Mouse (Mus musculus) small intestine, adult 2 months (tissue): ENCODE data around the gene Sphk2. TPM values are rescaled to one million over a fixed set of nuclear protein-coding genes. Genes with fewer than 3 reads are reported as not detected.

Source experiments
- H3K27ac ChIP-seq: fragments of 200-500 bp; 2 replicates; pipeline ENCODE4 v1.5.1; 2012; ENCODE audit warnings: low read depth, low read length, control low read depth, inconsistent platforms; ENCODE audit not compliant: insufficient read depth
- H3K27me3 ChIP-seq: fragments of 200-500 bp; 2 replicates; pipeline ENCODE4 v1.6.1; 2012; ENCODE audit warnings: mild to moderate bottlenecking, moderate library complexity, low read length, inconsistent platforms; ENCODE audit not compliant: control insufficient read depth, insufficient read depth
- H3K36me3 ChIP-seq: fragments of 200-500 bp; 2 replicates; pipeline ENCODE4 v1.6.1; 2012; ENCODE audit warnings: mild to moderate bottlenecking, low read length, control low read depth, inconsistent platforms; ENCODE audit not compliant: control insufficient read depth, insufficient read depth
- H3K4me1 ChIP-seq: fragments of 200-500 bp; 2 replicates; pipeline ENCODE4 v1.6.1; 2012; ENCODE audit warnings: low read length, inconsistent platforms, mixed read lengths; ENCODE audit not compliant: control insufficient read depth, insufficient read depth, insufficient read length
- H3K4me3 ChIP-seq: fragments of 200-500 bp; 2 replicates; pipeline ENCODE4 v1.5.1; 2012; ENCODE audit warnings: low read depth, mild to moderate bottlenecking, control low read depth, inconsistent platforms, low read length, moderate library complexity
- CTCF ChIP-seq: fragments of 200-500 bp; IDR thresholded peaks from 2 replicates; pipeline ENCODE4 v1.5.1; 2012; ENCODE audit warnings: low read depth, mild to moderate bottlenecking, control low read depth, inconsistent platforms, low read length, moderate library complexity, mixed read lengths; ENCODE audit not compliant: insufficient replicate concordance, insufficient read length; ENCODE audit errors: extremely low read depth
- POLR2A ChIP-seq: fragments of 200-500 bp; IDR thresholded peaks from 2 replicates; pipeline ENCODE4 v1.6.1; 2012; ENCODE audit warnings: low read depth, mild to moderate bottlenecking, control low read depth, inconsistent platforms, low read length, moderate library complexity
- WGBS: fragments of 180-500 bp; shearing (Covaris S2); methylation state at CpG from one replicate; pipeline ENCODE4 v1.1.7; 2018; 5-methylcytosine and 5-hydroxymethylcytosine counted together
- polyA plus RNA-seq: library from polyadenylated mRNA; depleted of rRNA; stranded (reverse); fragments of >200 nt; gene quantifications from 2 replicates; pipeline ENCODE4 v1.2.3, GENCODE M21; 2012; rRNA removed

The Sphk2 gene
- polyA plus RNA-seq, 1 experiment = 164 TPM

DNA sequence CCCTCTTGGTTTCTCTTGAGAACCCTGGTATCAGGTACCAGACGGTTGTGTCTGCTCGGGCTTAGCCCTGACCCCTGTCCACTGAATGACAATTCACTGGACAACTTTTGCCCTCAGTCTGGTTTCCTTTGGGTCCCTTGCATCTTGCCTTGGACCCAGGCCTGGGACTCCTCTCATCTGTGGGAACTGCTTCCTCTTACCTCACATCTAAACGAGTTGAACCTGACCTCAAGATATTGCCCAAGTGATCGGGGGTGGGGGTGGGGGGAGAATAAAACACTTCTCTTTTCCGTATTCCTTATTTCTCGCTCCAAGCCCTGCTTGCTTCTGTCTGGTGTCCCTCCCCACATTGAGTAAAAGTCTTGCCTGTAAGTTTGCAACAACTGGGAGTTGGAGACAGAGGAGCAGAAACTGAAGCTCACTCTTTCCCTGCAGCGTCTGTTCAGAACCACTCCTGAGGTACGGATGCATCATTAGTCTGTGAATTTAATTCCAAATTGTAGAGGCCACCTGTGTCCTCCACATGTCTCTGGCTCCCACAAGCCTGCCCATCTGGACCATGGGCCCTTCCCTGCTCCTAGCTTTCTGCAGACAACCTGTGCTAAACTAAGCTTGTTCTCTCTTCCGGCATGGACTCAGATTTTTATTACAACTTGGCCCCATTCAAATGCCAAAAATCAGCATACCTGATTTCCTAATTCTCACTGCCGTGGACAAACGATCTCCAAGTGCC lies 56.9 kb downstream of the Sphk2 start:
- Histone ChIP-seq H3K4me1 (no peaks in the 10 kb centered on the region), H3K27ac (no peak overlapping the region), H3K4me3 (no peak overlapping the region), H3K27me3 (peaks cover 40% of the 10 kb centered on the region), H3K36me3 (no peaks in the 10 kb centered on the region)
- 77% methylated on average over 11 of the region's 11 CpGs for whole genome bisulfite sequencing
- no peak for TF ChIP-seq CTCF
- TF ChIP-seq POLR2A = no peak

Other genes starting within 250 kb of the Sphk2 start
- gene Tulp2, start 236.1 kb downstream of the Sphk2 start, polyA plus RNA-seq = 0.09 TPM in 1 of 2 replicates, not detected in the other
- 0.23 TPM in 1 of 2 replicates, not detected in the other for gene Gm45808, start 231.2 kb downstream of the Sphk2 start, polyA plus RNA-seq
- 0.34 and 0.41 TPM in 2 replicates for gene Dhdh, start 229.2 kb downstream of the Sphk2 start, polyA plus RNA-seq
- 143 and 456 TPM in 2 replicates for gene Nucb1, start 207.6 kb downstream of the Sphk2 start, polyA plus RNA-seq
- 15.3 and 15.9 TPM in 2 replicates for gene Ppp1r15a, start 191.7 kb downstream of the Sphk2 start, polyA plus RNA-seq
- 4.7 and 4.9 TPM in 2 replicates for gene Plekha4, start 191.7 kb downstream of the Sphk2 start, polyA plus RNA-seq
- gene Hsd17b14, start 163.1 kb downstream of the Sphk2 start, polyA plus RNA-seq = 0.20 and 0.25 TPM in 2 replicates
- gene Bcat2, start 147.8 kb downstream of the Sphk2 start, polyA plus RNA-seq = 26.3 and 41.8 TPM in 2 replicates
- 0.29 and 4.2 TPM in 2 replicates for gene Fgf21, start 102.5 kb downstream of the Sphk2 start, polyA plus RNA-seq
- gene Fut1, start 100.7 kb downstream of the Sphk2 start, polyA plus RNA-seq = 1.7 and 2.5 TPM in 2 replicates
- 0.24 and 0.25 TPM in 2 replicates for gene Izumo1, start 96.2 kb downstream of the Sphk2 start, polyA plus RNA-seq
- gene Rasip1, start 90.5 kb downstream of the Sphk2 start, polyA plus RNA-seq = 7.2 and 11.6 TPM in 2 replicates
- 0.63 and 0.84 TPM in 2 replicates for gene Mamstr, start 78.0 kb downstream of the Sphk2 start, polyA plus RNA-seq
- gene Fut2, start 51.6 kb downstream of the Sphk2 start, polyA plus RNA-seq = 1.2 and 18.4 TPM in 2 replicates
- 0.39 and 0.47 TPM in 2 replicates for gene Ntn5, start 34.0 kb downstream of the Sphk2 start, polyA plus RNA-seq
- 0.14 and 0.22 TPM in 2 replicates for gene Sec1, start 23.6 kb downstream of the Sphk2 start, polyA plus RNA-seq
- 2.1 and 2.3 TPM in 2 replicates for gene Car11, start 18.2 kb downstream of the Sphk2 start, polyA plus RNA-seq
- 8.9 and 13.1 TPM in 2 replicates for gene Dbp, start 12.9 kb downstream of the Sphk2 start, polyA plus RNA-seq
- 820 and 1,370 TPM in 2 replicates for gene Rpl18, start 2.5 kb downstream of the Sphk2 start, polyA plus RNA-seq
- 64.5 and 102 TPM in 2 replicates for gene Fam83e, start 3.2 kb upstream of the Sphk2 start, polyA plus RNA-seq
- 0.20 and 0.38 TPM in 2 replicates for gene Spaca4, start 7.8 kb upstream of the Sphk2 start, polyA plus RNA-seq
- gene Lmtk3, start 65.7 kb upstream of the Sphk2 start, polyA plus RNA-seq = 1.9 and 2.1 TPM in 2 replicates
- 139 and 454 TPM in 2 replicates for gene Sult2b1, start 66.7 kb upstream of the Sphk2 start, polyA plus RNA-seq
- 19.2 and 51.4 TPM in 2 replicates for gene Cyth2, start 96.6 kb upstream of the Sphk2 start, polyA plus RNA-seq
- gene Kcnj14, start 106.8 kb upstream of the Sphk2 start, polyA plus RNA-seq = 0.08 and 0.28 TPM in 2 replicates
- 8.5 and 10.1 TPM in 2 replicates for gene Grwd1, start 112.9 kb upstream of the Sphk2 start, polyA plus RNA-seq
- 178 and 333 TPM in 2 replicates for gene Kdelr1, start 154.8 kb upstream of the Sphk2 start, polyA plus RNA-seq
- gene Grin2d, start 160.4 kb upstream of the Sphk2 start, polyA plus RNA-seq = 5.5 and 10.4 TPM in 2 replicates
- gene Syngr4, start 178.7 kb upstream of the Sphk2 start, polyA plus RNA-seq = 0.41 TPM in 1 of 2 replicates, not detected in the other
- 30.9 and 46.4 TPM in 2 replicates for gene Tmem143, start 178.9 kb upstream of the Sphk2 start, polyA plus RNA-seq
- 49.1 and 49.5 TPM in 2 replicates for gene Emp3, start 203.4 kb upstream of the Sphk2 start, polyA plus RNA-seq
- 8.0 and 8.9 TPM in 2 replicates for gene Ccdc114, start 206.1 kb upstream of the Sphk2 start, polyA plus RNA-seq